Mouse (Mus musculus): ENCODE measurements at regions not wholly inside any gene's neighbourhood (a gene's known extent, or its start where the extent isn't known, plus 50 kb on each side); places are given as distances from the start of the nearest gene placed in this dataset.
A peak's percentile ranks its signal among the peaks of the same experiment; 100 is the strongest.

DNA sequence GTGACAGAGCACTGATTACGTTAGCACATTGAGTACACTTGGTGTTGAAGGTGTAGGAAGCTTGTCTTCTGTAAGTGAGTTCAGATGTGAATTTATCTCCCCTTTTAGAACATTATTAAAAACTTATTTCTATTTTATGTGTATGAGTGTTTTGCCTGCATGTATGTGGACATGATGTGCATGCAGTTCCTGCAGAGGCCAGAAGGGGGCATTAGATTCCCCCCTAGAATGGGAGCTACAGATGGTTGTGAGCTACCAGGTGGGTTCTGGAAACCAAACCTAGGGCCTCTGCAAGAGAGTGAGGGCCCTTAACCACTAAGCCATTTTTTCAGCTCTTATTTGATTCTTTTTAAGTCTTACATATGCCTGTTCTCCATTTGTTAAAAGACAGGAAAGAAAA is 160.0 kb upstream of the Gjb5 start:
- no peak for ATAC-seq (ENCODE audit: insufficient number of reproducible peaks, low FRiP score, low TSS enrichment, low read depth)
- 95% methylated on average over 1 of the region's 1 CpGs for WGBS
- H3K4me3 ChIP-seq (ENCODE audit: low read depth, low read length) = no peak overlapping the region

DNA sequence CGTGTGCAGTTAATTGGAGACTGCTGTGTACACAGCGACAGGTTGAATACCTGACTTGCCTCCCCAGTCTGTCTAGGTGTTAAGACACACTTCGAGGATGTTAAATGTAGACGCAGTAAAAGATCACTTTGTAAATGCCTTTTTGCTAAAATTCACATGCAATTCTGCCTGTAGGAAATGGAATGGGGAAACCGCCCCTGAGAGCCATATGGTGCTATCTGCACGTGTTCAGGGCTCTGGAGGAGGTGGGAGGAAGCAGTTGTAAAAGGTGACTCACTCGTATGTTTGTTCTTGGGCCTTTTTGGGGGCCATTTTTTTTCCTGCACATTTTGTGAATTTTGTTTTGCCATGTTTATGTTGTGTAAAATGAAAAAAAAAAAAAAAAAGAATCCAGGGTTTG is 159.6 kb upstream of the Gjb5 start:
- H3K27me3 ChIP-seq (ENCODE audit: control insufficient read depth, insufficient read depth, low read length) = no peaks in the 10 kb centered on the region
- no peak overlapping the region for H3K4me2 ChIP-seq (ENCODE audit: low read depth, severe bottlenecking)
- ATAC-seq (ENCODE audit: insufficient number of reproducible peaks, low FRiP score, low TSS enrichment, low read depth) (no peak), DNase-seq (ENCODE audit: low spot score) (no peak)
- 80% methylated on average over 7 of the region's 7 CpGs for WGBS
- H3K27ac ChIP-seq (replicated peaks; ENCODE audit: low read depth, low read length) = no peak overlapping the region
- H3K36me3 ChIP-seq (ENCODE audit: control insufficient read depth, insufficient read depth, low read length) = no peaks in the 10 kb centered on the region
- no peaks in the 10 kb centered on the region for H3K9me3 ChIP-seq (ENCODE audit: control insufficient read depth, low read length)
- H3K4me1 ChIP-seq (ENCODE audit: control insufficient read depth, insufficient read depth, low read length) = no peaks in the 10 kb centered on the region
- no peak overlapping the region for H3K9ac ChIP-seq (ENCODE audit: low read length)
- H3K4me3 ChIP-seq (ENCODE audit: low read depth, low read length) = no peak overlapping the region

More for the DNA sequence above, 160.0 kb upstream of the Gjb5 start:
- Histone ChIP-seq H3K9ac (ENCODE audit: low read length) (no peak overlapping the region), H3K36me3 (ENCODE audit: control insufficient read depth, insufficient read depth, low read length) (no peaks in the 10 kb centered on the region), H3K27me3 (ENCODE audit: control insufficient read depth, insufficient read depth, low read length) (no peaks in the 10 kb centered on the region), H3K4me1 (ENCODE audit: control insufficient read depth, insufficient read depth, low read length) (no peaks in the 10 kb centered on the region), H3K27ac (replicated peaks; ENCODE audit: low read depth, low read length) (no peak overlapping the region), H3K9me3 (ENCODE audit: control insufficient read depth, low read length) (no peaks in the 10 kb centered on the region), H3K4me2 (ENCODE audit: low read depth, severe bottlenecking) (no peak overlapping the region)
- peak; percentile 27 for DNase-seq (ENCODE audit: low spot score)

DNA sequence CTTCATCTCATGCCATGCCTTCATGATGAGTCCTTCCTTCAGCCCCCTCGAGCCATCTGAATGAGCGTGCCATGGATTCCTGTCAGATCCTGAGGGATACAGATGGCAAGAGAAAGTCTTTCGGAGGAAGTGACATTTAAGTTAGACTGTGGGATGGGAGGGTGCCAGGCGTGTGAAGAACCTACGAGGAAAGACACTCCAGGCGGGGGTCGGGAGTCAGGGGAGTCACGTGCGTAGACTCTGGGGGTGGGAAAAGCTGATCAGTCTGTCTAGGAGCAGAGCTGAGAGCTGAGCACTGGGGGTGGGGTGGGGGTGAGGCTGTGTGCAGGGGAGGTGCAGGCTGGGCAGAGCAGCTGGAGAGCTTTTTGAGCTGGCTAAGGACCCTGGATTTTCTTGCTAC is 152.0 kb upstream of the Gjb5 start:
- H3K27ac ChIP-seq (replicated peaks; ENCODE audit: low read depth, low read length) = no peak overlapping the region
- H3K4me3 ChIP-seq (ENCODE audit: low read depth, low read length) = no peak overlapping the region
- ATAC-seq (ENCODE audit: insufficient number of reproducible peaks, low FRiP score, low TSS enrichment, low read depth) (no peak), DNase-seq (ENCODE audit: low spot score) (no peak)
- no peaks in the 10 kb centered on the region for H3K9me3 ChIP-seq (ENCODE audit: control insufficient read depth, low read length)
- H3K27me3 ChIP-seq (ENCODE audit: control insufficient read depth, insufficient read depth, low read length) = no peaks in the 10 kb centered on the region
- H3K4me1 ChIP-seq (ENCODE audit: control insufficient read depth, insufficient read depth, low read length) = no peaks in the 10 kb centered on the region
- no peaks in the 10 kb centered on the region for H3K36me3 ChIP-seq (ENCODE audit: control insufficient read depth, insufficient read depth, low read length)
- 78% methylated on average over 9 of the region's 9 CpGs for WGBS
- no peak overlapping the region for H3K9ac ChIP-seq (ENCODE audit: low read length)
- no peak overlapping the region for H3K4me2 ChIP-seq (ENCODE audit: low read depth, severe bottlenecking)

DNA sequence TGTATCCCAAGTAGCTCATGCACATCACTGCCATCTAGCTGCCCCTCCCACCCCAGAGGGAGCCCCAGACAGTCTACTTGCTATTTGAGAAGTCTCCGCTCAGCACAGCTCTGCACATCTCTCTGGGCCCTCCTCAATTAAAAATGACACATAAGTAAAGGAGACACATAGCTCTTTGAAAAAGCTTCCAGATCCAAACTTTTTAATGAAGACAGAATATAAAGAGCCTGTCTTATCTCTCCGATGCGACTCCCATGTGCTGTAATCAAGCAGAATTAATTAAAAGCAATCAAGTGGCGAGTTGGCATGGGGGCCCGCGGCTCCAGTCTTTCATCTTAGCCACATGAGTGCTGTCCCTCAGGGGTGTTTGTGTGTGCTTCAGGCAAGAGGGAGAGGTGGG is 144.6 kb upstream of the Gjb5 start:
- no peak overlapping the region for H3K27ac ChIP-seq (replicated peaks; ENCODE audit: low read depth, low read length)
- ATAC-seq (ENCODE audit: insufficient number of reproducible peaks, low FRiP score, low TSS enrichment, low read depth) (no peak), DNase-seq (ENCODE audit: low spot score) (no peak)
- H3K36me3 ChIP-seq (ENCODE audit: control insufficient read depth, insufficient read depth, low read length) = no peaks in the 10 kb centered on the region
- no peak overlapping the region for H3K9ac ChIP-seq (ENCODE audit: low read length)
- H3K9me3 ChIP-seq (ENCODE audit: control insufficient read depth, low read length) = no peaks in the 10 kb centered on the region
- H3K4me3 ChIP-seq (ENCODE audit: low read depth, low read length) = no peak overlapping the region
- no peaks in the 10 kb centered on the region for H3K27me3 ChIP-seq (ENCODE audit: control insufficient read depth, insufficient read depth, low read length)
- WGBS = 86% methylated on average over 6 of the region's 6 CpGs
- no peaks in the 10 kb centered on the region for H3K4me1 ChIP-seq (ENCODE audit: control insufficient read depth, insufficient read depth, low read length)
- H3K4me2 ChIP-seq (ENCODE audit: low read depth, severe bottlenecking) = no peak overlapping the region

DNA sequence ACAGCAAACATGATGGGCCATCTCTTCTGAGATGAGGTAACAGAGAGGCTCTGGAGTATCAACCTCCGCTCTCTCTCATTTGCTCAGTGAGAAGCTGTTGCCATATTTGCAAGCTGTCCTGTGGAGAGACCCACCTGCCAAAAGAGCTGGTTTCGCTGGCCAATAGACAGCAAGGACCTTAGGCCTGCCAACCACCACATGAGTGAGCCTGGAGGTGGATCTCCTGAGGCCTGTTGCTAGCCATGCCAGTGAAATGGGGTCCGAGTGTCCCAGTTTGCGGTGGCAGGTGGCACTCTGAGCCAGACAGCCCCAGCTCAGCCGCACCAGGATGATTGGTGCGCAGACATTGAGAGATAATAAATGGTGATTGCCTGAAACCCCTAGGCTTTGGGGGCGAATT is 143.9 kb upstream of the Gjb5 start:
- WGBS = 89% methylated on average over 7 of the region's 7 CpGs
- no peak for DNase-seq (ENCODE audit: low spot score)

DNA sequence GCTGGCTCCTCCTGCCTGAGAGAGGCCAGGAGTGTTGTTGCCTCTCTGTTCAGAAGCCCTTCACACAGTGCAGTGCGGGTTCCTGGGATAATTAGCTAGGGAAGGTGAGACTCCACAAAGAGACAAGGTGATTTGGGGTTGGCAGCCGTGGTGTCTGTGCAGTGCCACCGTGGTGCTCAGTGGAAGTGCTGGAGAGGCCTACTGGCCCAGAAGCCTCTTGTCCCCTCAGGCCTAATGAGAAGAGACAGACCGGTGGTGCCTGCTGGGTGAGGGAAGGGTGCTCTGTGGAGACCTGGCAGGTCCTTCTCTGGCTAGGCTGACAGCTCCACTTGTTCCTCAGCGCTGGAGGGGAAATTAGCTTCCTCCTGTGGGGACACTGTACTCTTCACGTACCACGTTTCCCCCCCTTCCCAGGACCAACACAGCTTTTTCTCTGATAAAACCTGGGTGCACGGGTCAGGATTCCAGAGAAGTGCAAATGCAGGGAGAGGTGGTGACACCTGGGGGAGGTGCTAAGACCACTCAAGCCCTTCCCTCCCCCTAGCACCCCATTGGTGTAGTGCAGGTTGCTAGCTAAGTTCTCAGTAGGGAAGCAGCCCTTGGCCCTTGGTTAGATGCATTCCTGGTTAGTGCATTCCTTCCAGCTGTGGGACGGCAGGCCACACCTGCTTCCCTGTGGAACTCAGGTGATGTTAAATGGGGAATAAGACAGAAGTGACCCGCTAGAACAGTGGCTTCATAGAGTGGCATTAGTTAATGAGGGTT is 129.2 kb upstream of the Gjb5 start:
- no peak overlapping the region for H3K4me2 ChIP-seq (ENCODE audit: low read depth, severe bottlenecking)
- no peak overlapping the region for H3K27ac ChIP-seq (replicated peaks; ENCODE audit: low read depth, low read length)
- WGBS = 26% methylated on average over 10 of the region's 10 CpGs
- DNase-seq (ENCODE audit: low spot score) = no peak
- no peaks in the 10 kb centered on the region for H3K27me3 ChIP-seq (ENCODE audit: control insufficient read depth, insufficient read depth, low read length)
- no peak for ATAC-seq (ENCODE audit: insufficient number of reproducible peaks, low FRiP score, low TSS enrichment, low read depth)
- no peaks in the 10 kb centered on the region for H3K9me3 ChIP-seq (ENCODE audit: control insufficient read depth, low read length)
- no peaks in the 10 kb centered on the region for H3K4me1 ChIP-seq (ENCODE audit: control insufficient read depth, insufficient read depth, low read length)
- no peaks in the 10 kb centered on the region for H3K36me3 ChIP-seq (ENCODE audit: control insufficient read depth, insufficient read depth, low read length)
- no peak overlapping the region for H3K4me3 ChIP-seq (ENCODE audit: low read depth, low read length)
- H3K9ac ChIP-seq (ENCODE audit: low read length) = no peak overlapping the region

More for the DNA sequence above, 143.9 kb upstream of the Gjb5 start:
- H3K27ac ChIP-seq (replicated peaks; ENCODE audit: low read depth, low read length) = no peak overlapping the region
- ATAC-seq (ENCODE audit: insufficient number of reproducible peaks, low FRiP score, low TSS enrichment, low read depth) = no peak
- no peak overlapping the region for H3K4me2 ChIP-seq (ENCODE audit: low read depth, severe bottlenecking)
- H3K9ac ChIP-seq (ENCODE audit: low read length) = no peak overlapping the region
- no peak overlapping the region for H3K4me3 ChIP-seq (ENCODE audit: low read depth, low read length)
- no peaks in the 10 kb centered on the region for H3K27me3 ChIP-seq (ENCODE audit: control insufficient read depth, insufficient read depth, low read length)
- no peaks in the 10 kb centered on the region for H3K9me3 ChIP-seq (ENCODE audit: control insufficient read depth, low read length)
- no peaks in the 10 kb centered on the region for H3K36me3 ChIP-seq (ENCODE audit: control insufficient read depth, insufficient read depth, low read length)
- no peaks in the 10 kb centered on the region for H3K4me1 ChIP-seq (ENCODE audit: control insufficient read depth, insufficient read depth, low read length)

DNA sequence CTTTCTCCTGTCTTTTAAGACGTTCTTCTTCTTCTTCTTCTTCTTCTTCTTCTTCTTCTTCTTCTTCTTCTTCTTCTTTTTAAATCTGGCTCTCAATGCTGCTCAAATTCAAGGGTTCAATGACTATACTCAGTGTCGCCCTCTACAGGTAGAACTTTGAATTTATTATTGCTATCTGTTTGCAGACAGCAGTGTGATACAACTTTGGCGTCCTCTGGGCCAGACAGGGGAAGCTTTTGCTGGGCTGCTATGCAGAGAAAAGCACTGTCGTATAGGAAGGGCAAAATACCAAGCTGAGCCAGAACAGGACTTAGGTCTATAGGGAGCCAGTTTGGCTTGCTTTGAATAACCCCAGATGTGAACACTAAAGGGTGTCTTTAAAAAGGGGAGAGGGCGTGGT is 127.3 kb upstream of the Gjb5 start:
- Histone ChIP-seq H3K27me3 (ENCODE audit: control insufficient read depth, insufficient read depth, low read length) (no peaks in the 10 kb centered on the region), H3K4me2 (ENCODE audit: low read depth, severe bottlenecking) (no peak overlapping the region), H3K9me3 (ENCODE audit: control insufficient read depth, low read length) (no peaks in the 10 kb centered on the region), H3K36me3 (ENCODE audit: control insufficient read depth, insufficient read depth, low read length) (no peaks in the 10 kb centered on the region), H3K9ac (ENCODE audit: low read length) (no peak overlapping the region), H3K4me1 (ENCODE audit: control insufficient read depth, insufficient read depth, low read length) (no peaks in the 10 kb centered on the region), H3K27ac (replicated peaks; ENCODE audit: low read depth, low read length) (no peak overlapping the region), H3K4me3 (ENCODE audit: low read depth, low read length) (no peak overlapping the region)
- DNase-seq (ENCODE audit: low spot score) (no peak), ATAC-seq (ENCODE audit: insufficient number of reproducible peaks, low FRiP score, low TSS enrichment, low read depth) (no peak)
- 79% methylated on average over 5 of the region's 5 CpGs for WGBS

DNA sequence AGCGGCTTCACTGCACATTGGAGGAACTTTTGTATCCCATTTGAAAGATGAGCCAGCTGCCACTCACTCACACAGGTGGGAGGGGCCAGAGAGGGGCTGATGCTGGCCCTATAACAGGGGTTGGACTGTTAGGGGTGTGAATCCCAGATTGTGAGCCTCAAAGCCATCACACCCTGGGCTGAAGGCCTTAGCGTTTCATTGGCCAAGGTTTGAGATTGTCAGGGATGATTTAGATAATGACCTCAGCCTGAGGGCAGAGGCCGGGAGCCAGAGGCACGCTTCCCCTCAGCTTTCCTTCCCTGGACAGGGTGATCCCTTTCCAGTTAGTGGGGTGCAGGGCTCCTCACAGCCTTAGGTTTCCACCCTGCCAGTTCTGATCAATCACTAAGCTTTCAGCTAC is 124.5 kb upstream of the Gjb5 start:
- DNase-seq (ENCODE audit: low spot score) (no peak), ATAC-seq (ENCODE audit: insufficient number of reproducible peaks, low FRiP score, low TSS enrichment, low read depth) (no peak)
- Histone ChIP-seq H3K27me3 (ENCODE audit: control insufficient read depth, insufficient read depth, low read length) (no peaks in the 10 kb centered on the region), H3K4me1 (ENCODE audit: control insufficient read depth, insufficient read depth, low read length) (no peaks in the 10 kb centered on the region), H3K9me3 (ENCODE audit: control insufficient read depth, low read length) (no peaks in the 10 kb centered on the region), H3K36me3 (ENCODE audit: control insufficient read depth, insufficient read depth, low read length) (no peaks in the 10 kb centered on the region), H3K27ac (replicated peaks; ENCODE audit: low read depth, low read length) (no peak overlapping the region), H3K9ac (ENCODE audit: low read length) (no peak overlapping the region), H3K4me2 (ENCODE audit: low read depth, severe bottlenecking) (no peak overlapping the region), H3K4me3 (ENCODE audit: low read depth, low read length) (no peak overlapping the region)
- 21% methylated on average over 4 of the region's 4 CpGs for WGBS

DNA sequence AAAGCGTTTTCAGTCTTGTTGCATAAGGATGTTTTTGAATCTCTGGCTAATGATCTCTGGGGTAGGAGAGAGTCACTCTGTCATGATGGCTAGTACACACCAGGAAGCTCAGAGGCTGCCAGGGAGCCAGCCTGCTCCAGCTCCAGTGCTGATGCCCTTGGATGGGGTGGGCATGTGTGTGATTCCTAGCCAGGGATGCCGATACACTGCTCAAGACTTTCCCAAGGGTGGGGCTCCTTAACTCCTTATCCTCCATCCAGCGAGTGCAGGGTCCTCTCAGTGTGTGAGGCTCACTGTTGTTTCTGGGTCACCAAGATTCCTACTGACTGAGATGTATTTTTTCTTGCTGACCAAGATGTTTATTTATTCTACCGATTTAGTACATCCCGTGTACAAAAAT is 122.4 kb upstream of the Gjb5 start:
- whole genome bisulfite sequencing = 81% methylated on average over 5 of the region's 5 CpGs
- no peaks in the 10 kb centered on the region for H3K4me1 ChIP-seq (ENCODE audit: control insufficient read depth, insufficient read depth, low read length)
- ATAC-seq (ENCODE audit: insufficient number of reproducible peaks, low FRiP score, low TSS enrichment, low read depth) = no peak

More for the DNA sequence above, 122.4 kb upstream of the Gjb5 start:
- DNase-seq (ENCODE audit: low spot score) = no peak
- Histone ChIP-seq H3K4me2 (ENCODE audit: low read depth, severe bottlenecking) (no peak overlapping the region), H3K27me3 (ENCODE audit: control insufficient read depth, insufficient read depth, low read length) (no peaks in the 10 kb centered on the region), H3K27ac (replicated peaks; ENCODE audit: low read depth, low read length) (no peak overlapping the region), H3K9me3 (ENCODE audit: control insufficient read depth, low read length) (no peaks in the 10 kb centered on the region), H3K9ac (ENCODE audit: low read length) (no peak overlapping the region), H3K36me3 (ENCODE audit: control insufficient read depth, insufficient read depth, low read length) (no peaks in the 10 kb centered on the region), H3K4me3 (ENCODE audit: low read depth, low read length) (no peak overlapping the region)
